17 mouse cellular contexts compared by ENCODE assay signal in genomic region chr9:97188616-97189330, GRCm38 (mm10).
DNase-seq lines count a peak whose midpoint lies in the region; ATAC-seq and TF ChIP-seq lines count a peak whose summit lies in the region.
"Had no signal": no experiment of that assay in that cellular context is flagged by ENCODE, and none has a peak within 500 bp of the region (broad histone marks: within the 10 kb centered on the region; RNA-seq: fewer than 3 reads in every experiment).

No protein-coding gene starts in this region.

- 49% methylated on average over 7 of the region's 7 CpGs for WGBS in heart, adult 2 months
- 73% methylated on average over 7 of the region's 7 CpGs for WGBS in heart, embryonic 12.5 days
- WGBS in stomach, embryonic 16.5 days: 67% methylated on average over 7 of the region's 7 CpGs
- 72% methylated on average over 7 of the region's 7 CpGs for WGBS in intestine, embryonic 15.5 days
- 80% methylated on average over 7 of the region's 7 CpGs for WGBS in forebrain, postnatal 0 days

- no peak for TF ChIP-seq CTCF in heart, adult 2 months (IDR thresholded peaks at IDR 0.05)
- no peak for TF ChIP-seq CTCF in forebrain, postnatal 0 days (IDR thresholded peaks at IDR 0.05; ENCODE audit: low read depth)

- H3K9ac ChIP-seq in heart, adult 2 months (ENCODE audit: low read depth, low read length): no peak overlapping the region
- H3K9ac ChIP-seq in heart, embryonic 12.5 days: no peak overlapping the region
- no peak overlapping the region for H3K9ac ChIP-seq in stomach, embryonic 16.5 days (ENCODE audit: low read length)
- H3K9ac ChIP-seq in intestine, embryonic 15.5 days: no peak overlapping the region
- H3K9ac ChIP-seq in forebrain, postnatal 0 days: no peak overlapping the region
- H3K9ac ChIP-seq: limb, embryonic 15.5 days; lung, embryonic 15.5 days; midbrain, embryonic 15.5 days had no signal

- peak in 1 of 2 experiments; percentile 48 for DNase-seq in heart, adult 2 months
- peak; percentile 16 to 54 for DNase-seq in urinary bladder, adult 18-20 months (ENCODE audit: low spot score in 2 of 2)
- DNase-seq in urinary bladder, postnatal 4 days (ENCODE audit: low spot score in 2 of 2): no peak
- peak; percentile 69 for DNase-seq in gonadal fat pad, adult 2 months (ENCODE audit: low read depth)
- no peak for DNase-seq in forebrain, postnatal 0 days
- DNase-seq: B cell, adult 2 months; cerebellum, postnatal 10 days; thymus, postnatal 36 days had no signal

- peak overlapping the region; percentile 75 for H3K27ac ChIP-seq in heart, adult 2 months
- H3K27ac ChIP-seq in heart, embryonic 12.5 days (ENCODE audit: poor library complexity, severe bottlenecking): no peak overlapping the region
- no peak overlapping the region for H3K27ac ChIP-seq in stomach, embryonic 16.5 days (ENCODE audit: low read length)
- H3K27ac ChIP-seq in intestine, embryonic 15.5 days: no peak overlapping the region
- no peak overlapping the region for H3K27ac ChIP-seq in forebrain, postnatal 0 days (ENCODE audit: low read depth, low read length)
- H3K27ac ChIP-seq: layer of hippocampus, adult 2 months; limb, embryonic 15.5 days; lung, embryonic 15.5 days; midbrain, embryonic 15.5 days had no signal

- H3K27me3 ChIP-seq in heart, adult 2 months (ENCODE audit: control insufficient read depth, insufficient read depth, low read length): no peaks in the 10 kb centered on the region; the same call in 1 of the 2 replicates
- H3K27me3 ChIP-seq in heart, embryonic 12.5 days (replicated peaks): no peaks in the 10 kb centered on the region
- H3K27me3 ChIP-seq in stomach, embryonic 16.5 days (ENCODE audit: control insufficient read depth, insufficient read depth, low read length): no peaks in the 10 kb centered on the region
- H3K27me3 ChIP-seq in intestine, embryonic 15.5 days (replicated peaks): no peaks in the 10 kb centered on the region
- H3K27me3 ChIP-seq in forebrain, postnatal 0 days (ENCODE audit: insufficient read depth, low read length): no peaks in the 10 kb centered on the region
- H3K27me3 ChIP-seq: limb, embryonic 15.5 days; lung, embryonic 15.5 days; midbrain, embryonic 15.5 days had no signal

- 0 out of 2 replicates have a peak, but pooled peaks have one; percentile 18 for TF ChIP-seq POLR2A in heart, adult 2 months (IDR thresholded peaks at IDR 0.05; ENCODE audit: insufficient read depth, low read depth, low read length)

- no peaks in the 10 kb centered on the region for H3K9me3 ChIP-seq in heart, embryonic 12.5 days (replicated peaks)
- H3K9me3 ChIP-seq in stomach, embryonic 16.5 days (replicated peaks; ENCODE audit: control insufficient read depth, low read length): no peaks in the 10 kb centered on the region
- H3K9me3 ChIP-seq in intestine, embryonic 15.5 days: no peaks in the 10 kb centered on the region
- H3K9me3 ChIP-seq in forebrain, postnatal 0 days (ENCODE audit: low read length): no peaks in the 10 kb centered on the region
- H3K9me3 ChIP-seq: limb, embryonic 15.5 days; lung, embryonic 15.5 days; midbrain, embryonic 15.5 days had no signal

- H3K4me1 ChIP-seq in heart, adult 2 months (ENCODE audit: control insufficient read depth, insufficient read depth, low read length): no peaks in the 10 kb centered on the region
- no peaks in the 10 kb centered on the region for H3K4me1 ChIP-seq in heart, embryonic 12.5 days (replicated peaks)
- no peaks in the 10 kb centered on the region for H3K4me1 ChIP-seq in stomach, embryonic 16.5 days (ENCODE audit: control insufficient read depth, insufficient read depth, low read length)
- H3K4me1 ChIP-seq in intestine, embryonic 15.5 days (replicated peaks): no peaks in the 10 kb centered on the region
- no peaks in the 10 kb centered on the region for H3K4me1 ChIP-seq in forebrain, postnatal 0 days (ENCODE audit: insufficient read depth)
- H3K4me1 ChIP-seq: limb, embryonic 15.5 days; lung, embryonic 15.5 days; midbrain, embryonic 15.5 days had no signal

- no peak for ATAC-seq in heart, embryonic 12.5 days (ENCODE audit: insufficient number of reproducible peaks, low FRiP score)
- peak; percentile 60; the same call in 1 of the 2 replicates for ATAC-seq in stomach, embryonic 16.5 days (ENCODE audit: insufficient read depth, low FRiP score)
- no peak for ATAC-seq in intestine, embryonic 15.5 days
- ATAC-seq in forebrain, postnatal 0 days: no peak
- ATAC-seq: forebrain, embryonic 14.5 days; midbrain, embryonic 15.5 days; Patski had no signal

- intact Hi-C loops in heart, adult 2 months (cut with DNase I): no loop called here

- no peaks in the 10 kb centered on the region for H3K79me2 ChIP-seq in heart, adult 2 months (replicated peaks; ENCODE audit: control insufficient read depth, insufficient read depth, low read length)

- H3K36me3 ChIP-seq in heart, adult 2 months (ENCODE audit: control insufficient read depth, insufficient read depth, low read length): no peaks in the 10 kb centered on the region
- no peaks in the 10 kb centered on the region for H3K36me3 ChIP-seq in heart, embryonic 12.5 days
- no peaks in the 10 kb centered on the region for H3K36me3 ChIP-seq in stomach, embryonic 16.5 days (ENCODE audit: control insufficient read depth, insufficient read depth, low read length)
- no peaks in the 10 kb centered on the region for H3K36me3 ChIP-seq in intestine, embryonic 15.5 days
- no peaks in the 10 kb centered on the region for H3K36me3 ChIP-seq in forebrain, postnatal 0 days (ENCODE audit: insufficient read depth)
- H3K36me3 ChIP-seq: limb, embryonic 15.5 days; lung, embryonic 15.5 days; midbrain, embryonic 15.5 days had no signal

- no peak for TF ChIP-seq EP300 in heart, adult 2 months (IDR thresholded peaks at IDR 0.05; ENCODE audit: insufficient read depth, low read depth, low read length)

- H3K4me2 ChIP-seq in heart, embryonic 12.5 days: no peak overlapping the region
- no peak overlapping the region for H3K4me2 ChIP-seq in stomach, embryonic 16.5 days (ENCODE audit: low read depth, low read length)
- no peak overlapping the region for H3K4me2 ChIP-seq in intestine, embryonic 15.5 days (replicated peaks)
- no peak overlapping the region for H3K4me2 ChIP-seq in forebrain, postnatal 0 days (ENCODE audit: low read depth)
- H3K4me2 ChIP-seq: limb, embryonic 15.5 days; lung, embryonic 15.5 days; midbrain, embryonic 15.5 days had no signal

- no peak overlapping the region for H3K4me3 ChIP-seq in heart, adult 2 months
- no peak overlapping the region for H3K4me3 ChIP-seq in heart, embryonic 12.5 days
- H3K4me3 ChIP-seq in stomach, embryonic 16.5 days (replicated peaks; ENCODE audit: low read length): no peak overlapping the region
- no peak overlapping the region for H3K4me3 ChIP-seq in intestine, embryonic 15.5 days (replicated peaks)
- H3K4me3 ChIP-seq in forebrain, postnatal 0 days (ENCODE audit: low read depth, low read length): no peak overlapping the region
- H3K4me3 ChIP-seq: layer of hippocampus, adult 2 months; limb, embryonic 15.5 days; lung, embryonic 15.5 days; midbrain, embryonic 15.5 days had no signal

Comparison
In these comparisons a context has a peak if more than half of its experiments do, and no peak if none do; other contexts are left out.
1. DNase-seq: peak in urinary bladder, adult 18-20 months (2 of 2) and gonadal fat pad, adult 2 months (single experiment); none in urinary bladder, postnatal 4 days (0 of 2) and forebrain, postnatal 0 days (single experiment).